Mouse (Mus musculus): Measurements from ENCODE around the gene Ddc. TPM values are rescaled to one million over a fixed set of nuclear protein-coding genes. Genes with fewer than 3 reads are reported as not detected.

Ddc gene
- polyA plus RNA-seq, 1 experiment from 2014 or later, result 12.4 TPM

DNA sequence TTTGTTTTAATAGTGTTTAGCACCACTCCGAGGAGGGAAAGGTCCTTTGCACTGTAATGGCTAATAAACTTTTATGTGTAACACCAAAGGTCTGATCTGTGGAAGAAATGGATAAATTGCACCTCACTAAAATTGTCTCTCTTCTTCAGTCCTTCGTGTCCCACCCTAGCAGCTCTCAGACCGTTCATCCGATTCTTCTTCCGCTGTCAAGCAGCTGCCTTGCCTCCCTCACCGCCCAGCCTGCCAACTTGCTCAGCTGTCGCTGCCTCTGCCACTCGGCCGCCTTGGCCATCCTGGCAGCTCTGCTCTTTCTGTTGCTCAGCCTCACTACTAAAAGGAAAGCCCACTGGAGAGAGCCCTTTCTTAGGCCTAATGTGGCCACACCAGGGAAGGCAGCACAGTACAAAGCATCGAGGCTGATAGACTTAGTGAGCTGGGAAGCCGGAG lies 42.2 kb downstream of the Ddc start:
- Histone ChIP-seq H3K9me3 (ENCODE audit: low read length) (no peaks in the 10 kb centered on the region), H3K36me3 (ENCODE audit: insufficient read depth, low read length) (no peaks in the 10 kb centered on the region), H3K4me3 (ENCODE audit: low read depth, low read length) (no peak overlapping the region), H3K27ac (ENCODE audit: low read length) (peak overlapping the region; percentile 38; the same call in 1 of the 2 replicates), H3K4me1 (ENCODE audit: insufficient read depth, low read depth, low read length) (peaks cover 2% of the 10 kb centered on the region; the same call in 1 of the 2 replicates), H3K9ac (replicated peaks; ENCODE audit: low read depth) (no peak overlapping the region), H3K27me3 (replicated peaks; ENCODE audit: insufficient read depth, low read length) (no peaks in the 10 kb centered on the region), H3K4me2 (replicated peaks; ENCODE audit: low read depth, low read length) (no peak overlapping the region)
- no peak for ATAC-seq
- no peak for TF ChIP-seq CTCF (IDR thresholded peaks at IDR 0.05)
- WGBS, result 63% methylated on average over 11 of the region's 11 CpGs
- DNase-seq (ENCODE audit: low spot score), result no peak

DNA sequence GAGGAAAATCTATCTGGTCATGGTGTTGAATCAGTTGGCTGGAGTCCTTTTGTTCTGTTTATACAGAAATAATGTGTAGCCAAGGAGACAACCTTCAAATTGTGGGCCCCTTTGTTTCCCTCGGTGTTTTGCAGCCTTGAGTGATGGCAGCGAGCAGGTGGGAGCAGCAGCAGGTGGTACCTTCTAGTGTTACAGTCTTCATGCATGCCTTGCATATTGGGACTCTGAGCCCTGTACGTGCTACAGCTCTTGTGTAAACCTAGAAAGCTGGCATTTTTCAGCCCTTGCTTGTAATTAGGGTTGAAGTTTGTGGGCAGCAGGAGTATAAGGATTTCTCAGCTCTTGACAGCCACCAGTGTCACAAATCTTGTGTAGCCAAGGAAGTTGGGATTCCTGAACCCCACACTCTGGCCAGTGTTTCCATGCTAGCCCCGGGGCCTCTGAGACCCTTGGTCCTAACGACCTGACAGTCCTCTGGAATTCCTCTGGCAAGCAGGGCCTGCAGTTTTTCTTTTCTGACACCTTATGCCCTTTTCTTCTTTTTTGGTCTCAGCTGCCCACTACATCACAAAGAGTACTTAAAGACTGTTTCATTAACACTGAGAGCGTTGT lies 42.8 kb downstream of the Ddc start:
- H3K9me3 ChIP-seq (ENCODE audit: low read length), result no peaks in the 10 kb centered on the region
- ATAC-seq (no peak), DNase-seq (ENCODE audit: low spot score) (no peak)
- no peaks in the 10 kb centered on the region for H3K36me3 ChIP-seq (ENCODE audit: insufficient read depth, low read length)
- WGBS, result 42% methylated on average over 6 of the region's 6 CpGs
- H3K4me2 ChIP-seq (replicated peaks; ENCODE audit: low read depth, low read length), result no peak overlapping the region
- H3K27me3 ChIP-seq (replicated peaks; ENCODE audit: insufficient read depth, low read length), result no peaks in the 10 kb centered on the region
- H3K4me1 ChIP-seq (ENCODE audit: insufficient read depth, low read depth, low read length), result peaks cover 6% of the 10 kb centered on the region; the same call in 1 of the 2 replicates
- no peak overlapping the region for H3K9ac ChIP-seq (replicated peaks; ENCODE audit: low read depth)
- no peak overlapping the region for H3K4me3 ChIP-seq (ENCODE audit: low read depth, low read length)
- TF ChIP-seq EP300 (IDR thresholded peaks at IDR 0.05), result no peak
- TF ChIP-seq CTCF (IDR thresholded peaks at IDR 0.05), result no peak
- H3K27ac ChIP-seq (ENCODE audit: low read length), result peak overlapping the region; percentile 38; the same call in 1 of the 2 replicates

DNA sequence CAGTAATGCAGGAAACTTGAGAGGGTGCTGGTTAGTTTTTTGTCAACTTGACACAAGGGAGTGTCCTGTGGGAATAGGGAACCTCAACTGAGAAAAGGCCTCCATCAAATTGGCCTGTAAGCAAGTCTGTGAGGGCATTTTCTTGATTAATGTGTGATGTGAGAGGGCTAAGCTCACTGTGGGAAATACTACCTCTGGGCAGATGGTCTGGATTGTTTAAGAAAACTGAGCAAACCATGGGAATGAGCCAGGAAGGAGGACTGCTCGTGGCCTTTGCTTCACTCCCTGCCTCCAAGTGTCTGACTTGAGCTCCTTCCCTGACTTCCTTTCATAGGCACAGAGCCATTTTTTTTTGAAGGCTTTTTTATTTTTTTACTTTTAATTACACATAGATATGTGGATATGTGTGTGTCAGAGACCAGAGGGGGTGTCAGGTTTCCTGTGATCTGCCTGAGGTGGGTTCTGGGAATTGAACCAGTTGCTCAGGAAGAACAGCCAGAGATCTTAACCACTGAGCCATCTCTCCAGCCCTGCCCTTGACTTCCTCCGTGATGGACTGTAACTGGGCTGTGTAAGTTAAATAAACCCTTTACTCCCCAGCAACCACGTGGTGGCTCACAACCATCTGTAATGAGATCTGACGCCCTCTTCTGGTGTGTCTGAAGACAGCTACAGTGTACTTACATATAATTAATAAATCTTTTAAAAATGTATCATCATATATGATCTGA lies 44.0 kb downstream of the Ddc start:
- Histone ChIP-seq H3K9me3 (ENCODE audit: low read length) (no peaks in the 10 kb centered on the region), H3K4me2 (replicated peaks; ENCODE audit: low read depth, low read length) (no peak overlapping the region), H3K27me3 (replicated peaks; ENCODE audit: insufficient read depth, low read length) (no peaks in the 10 kb centered on the region), H3K4me1 (ENCODE audit: insufficient read depth, low read depth, low read length) (peaks cover 6% of the 10 kb centered on the region; the same call in 1 of the 2 replicates), H3K36me3 (ENCODE audit: insufficient read depth, low read length) (no peaks in the 10 kb centered on the region), H3K9ac (replicated peaks; ENCODE audit: low read depth) (no peak overlapping the region), H3K4me3 (ENCODE audit: low read depth, low read length) (no peak overlapping the region), H3K27ac (ENCODE audit: low read length) (no peak overlapping the region)
- no peak for ATAC-seq
- TF ChIP-seq CTCF (IDR thresholded peaks at IDR 0.05), result no peak; the same call in 1 of the 2 replicates
- no peak for TF ChIP-seq EP300 (IDR thresholded peaks at IDR 0.05)
- no peak for DNase-seq (ENCODE audit: low spot score)
- WGBS, result 30% methylated on average over 4 of the region's 4 CpGs

DNA sequence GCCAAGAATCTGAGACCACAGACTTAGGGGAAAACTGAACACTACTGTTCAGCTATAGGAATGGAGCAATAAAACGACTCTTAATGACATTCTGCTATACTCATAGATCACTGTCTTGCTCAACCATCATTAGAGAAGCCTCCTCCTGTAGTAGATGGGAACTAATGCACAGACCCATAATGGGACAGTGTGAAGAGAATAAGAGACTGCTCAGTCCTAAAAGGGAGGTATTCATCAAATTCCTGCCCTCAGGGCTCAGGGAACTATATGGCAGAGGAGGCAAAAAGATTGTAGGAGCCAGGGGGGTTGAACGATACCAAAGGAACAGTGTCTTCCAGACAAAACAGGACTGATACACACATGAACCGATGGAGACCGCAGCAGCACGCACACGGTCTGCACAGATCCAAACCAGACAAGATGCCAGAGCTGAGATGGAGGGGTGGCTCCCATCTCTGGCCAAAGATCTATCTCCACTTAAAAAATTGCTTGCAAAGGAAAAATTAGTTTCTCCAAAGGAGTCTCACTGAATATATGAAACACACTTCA lies 45.9 kb downstream of the Ddc start:
- H3K9ac ChIP-seq (replicated peaks; ENCODE audit: low read depth), result no peak overlapping the region
- ATAC-seq (no peak), DNase-seq (ENCODE audit: low spot score) (no peak)
- WGBS, result 71% methylated on average over 6 of the region's 6 CpGs
- no peak overlapping the region for H3K4me2 ChIP-seq (replicated peaks; ENCODE audit: low read depth, low read length)
- no peak overlapping the region for H3K4me3 ChIP-seq (ENCODE audit: low read depth, low read length)
- H3K9me3 ChIP-seq (ENCODE audit: low read length), result no peaks in the 10 kb centered on the region
- TF ChIP-seq EP300 (IDR thresholded peaks at IDR 0.05), result no peak
- no peak for TF ChIP-seq CTCF (IDR thresholded peaks at IDR 0.05)
- H3K4me1 ChIP-seq (ENCODE audit: insufficient read depth, low read depth, low read length), result peaks cover 6% of the 10 kb centered on the region; the same call in 1 of the 2 replicates
- H3K27me3 ChIP-seq (replicated peaks; ENCODE audit: insufficient read depth, low read length), result no peaks in the 10 kb centered on the region
- no peaks in the 10 kb centered on the region for H3K36me3 ChIP-seq (ENCODE audit: insufficient read depth, low read length)
- no peak overlapping the region for H3K27ac ChIP-seq (ENCODE audit: low read length)

DNA sequence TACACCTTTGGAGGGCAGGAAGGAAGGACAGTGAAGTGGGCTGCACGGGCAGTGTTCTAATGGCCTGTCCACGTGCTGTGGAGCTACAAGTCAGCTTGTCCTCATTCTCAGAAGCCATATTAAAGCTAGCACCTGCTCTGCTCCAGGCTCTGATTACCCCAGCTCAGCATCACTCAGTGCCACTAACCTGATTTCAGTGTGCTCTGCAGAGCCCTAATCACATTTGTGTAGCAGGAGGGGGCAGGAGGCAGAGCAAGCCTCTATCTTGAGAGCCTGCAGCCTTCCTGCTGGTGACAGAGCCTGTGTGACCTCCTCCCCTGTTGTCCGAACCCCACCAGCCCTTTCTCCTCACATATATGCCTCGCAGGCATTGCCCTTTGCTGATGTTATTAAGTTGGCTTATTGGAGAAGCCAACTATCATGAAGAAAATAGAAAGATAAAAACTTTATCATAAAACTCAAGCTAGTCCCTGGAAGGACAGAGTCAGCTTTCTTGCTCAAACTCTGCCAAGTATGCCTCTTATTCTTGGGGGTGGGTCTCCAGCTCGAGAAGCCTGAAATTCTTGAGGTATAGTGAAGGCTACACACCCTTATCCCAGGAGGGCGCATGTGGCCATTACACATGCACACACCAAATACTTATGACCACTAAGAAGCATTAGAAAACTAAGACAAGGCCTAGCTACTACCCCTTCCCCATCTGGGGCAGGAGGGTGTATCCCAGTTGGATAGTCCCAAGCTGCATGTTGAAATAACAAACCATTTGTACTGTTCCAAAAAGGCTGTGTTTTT lies 47.3 kb downstream of the Ddc start:
- WGBS, result 45% methylated on average over 6 of the region's 6 CpGs
- Histone ChIP-seq H3K36me3 (ENCODE audit: insufficient read depth, low read length) (no peaks in the 10 kb centered on the region), H3K4me3 (ENCODE audit: low read depth, low read length) (no peak overlapping the region), H3K4me1 (ENCODE audit: insufficient read depth, low read depth, low read length) (peaks cover 6% of the 10 kb centered on the region; the same call in 1 of the 2 replicates), H3K27ac (ENCODE audit: low read length) (no peak overlapping the region; the same call in 1 of the 2 replicates), H3K9ac (replicated peaks; ENCODE audit: low read depth) (no peak overlapping the region), H3K4me2 (replicated peaks; ENCODE audit: low read depth, low read length) (no peak overlapping the region), H3K27me3 (replicated peaks; ENCODE audit: insufficient read depth, low read length) (no peaks in the 10 kb centered on the region), H3K9me3 (ENCODE audit: low read length) (no peaks in the 10 kb centered on the region)
- DNase-seq (ENCODE audit: low spot score) (no peak), ATAC-seq (no peak)
- TF ChIP-seq EP300 (IDR thresholded peaks at IDR 0.05) (no peak), CTCF (IDR thresholded peaks at IDR 0.05) (no peak)
